Mouse (Mus musculus) stomach, embryonic 16.5 days (tissue): ENCODE results near the gene Zfp692. TPM values are rescaled to one million over a fixed set of nuclear protein-coding genes. Genes with fewer than 3 reads are reported as not detected.
A peak's percentile ranks its signal among the peaks of the same experiment; 100 is the strongest.
"Not testable (repeated sequence)": the region's sequence is repeated elsewhere in the genome, so short reads cannot be mapped to it uniquely, and the experiment has no call there.

ENCODE experiments used
- ATAC-seq: fragments of 200-750 bp; cut with Nextera tagmentation; 2 replicates; pipeline ENCODE4 v1.8.0; 2017; ENCODE audit warnings: moderate number of reproducible peaks, moderate TSS enrichment; ENCODE audit not compliant: insufficient read depth, low FRiP score
- H3K27ac ChIP-seq: fragments of 300-500 bp; sonication (generic); 2 replicates; pipeline ENCODE4 v1.5.1; 2014; ENCODE audit warnings: low read length
- H3K27me3 ChIP-seq: fragments of 300-500 bp; sonication (generic); 2 replicates; pipeline ENCODE4 v1.6.1; 2014; ENCODE audit warnings: low read length, control low read depth, mixed read lengths; ENCODE audit not compliant: control insufficient read depth, insufficient read depth
- H3K36me3 ChIP-seq: fragments of 300-500 bp; sonication (generic); 2 replicates; pipeline ENCODE4 v1.6.1; 2014; ENCODE audit warnings: low read length; ENCODE audit not compliant: control insufficient read depth, insufficient read depth
- H3K4me1 ChIP-seq: fragments of 300-500 bp; sonication (generic); 2 replicates; pipeline ENCODE4 v1.6.1; 2014; ENCODE audit warnings: low read length, control low read depth, mixed read lengths; ENCODE audit not compliant: control insufficient read depth, insufficient read depth
- H3K4me2 ChIP-seq: fragments of 300-500 bp; sonication (generic); 2 replicates; pipeline ENCODE4 v1.6.1; 2014; ENCODE audit warnings: low read depth, low read length, mixed read lengths
- H3K4me3 ChIP-seq: fragments of 300-500 bp; sonication (generic); replicated peaks from 2 replicates; pipeline ENCODE4 v1.5.1; 2014; ENCODE audit warnings: mild to moderate bottlenecking, low read length
- H3K9ac ChIP-seq: fragments of 300-500 bp; sonication (generic); 2 replicates; pipeline ENCODE4 v1.6.1; 2014; ENCODE audit warnings: low read length
- H3K9me3 ChIP-seq: fragments of 300-500 bp; sonication (generic); replicated peaks from 2 replicates; pipeline ENCODE4 v1.6.1; 2016; ENCODE audit warnings: low read length, control low read depth; ENCODE audit not compliant: control insufficient read depth
- WGBS: fragments of 180-500 bp; shearing (Covaris S2); extraction: QIAGEN DNeasy Blood & Tissue Kit; methylation state at CpG from one replicate; pipeline ENCODE4 v1.1.7; 2014; 5-methylcytosine and 5-hydroxymethylcytosine counted together
- polyA plus RNA-seq: library from polyadenylated mRNA; unstranded; fragments of >200 nt; fragmentation: Nextera tagmentation; extraction: Ambion mirVana; gene quantifications from 2 replicates; pipeline ENCODE4 v1.2.1, GENCODE M21; 2015

The Zfp692 gene
- polyA plus RNA-seq, 1 experiment from 2014 or later: 28.8 TPM

- no peaks in the 10 kb centered on the region for H3K9me3 ChIP-seq
- peak overlapping the region; percentile 96 for H3K27ac ChIP-seq
- H3K4me2 ChIP-seq: peak overlapping the region; percentile 63
- no peaks in the 10 kb centered on the region for H3K27me3 ChIP-seq
- peak; percentile 49 for ATAC-seq
- no peaks in the 10 kb centered on the region for H3K36me3 ChIP-seq
- peak overlapping the region; percentile 69 for H3K9ac ChIP-seq
- H3K4me1 ChIP-seq: peaks cover 5% of the 10 kb centered on the region
- H3K4me3 ChIP-seq: peak overlapping the region; percentile 71
- under 1% methylated on average over 26 of the region's 26 CpGs for WGBS
Observed at GRCm38 (mm10) chr11:58302774-58303445, 4.0 kb upstream of the Zfp692 start.

- Histone ChIP-seq H3K4me3 (peak overlapping the region; percentile 7; the same call in 1 of the 2 replicates), H3K27me3 (no peaks in the 10 kb centered on the region), H3K4me2 (peak overlapping the region; percentile 63), H3K4me1 (peaks cover 8% of the 10 kb centered on the region), H3K36me3 (no peaks in the 10 kb centered on the region), H3K9me3 (no peaks in the 10 kb centered on the region), H3K27ac (no peak overlapping the region), H3K9ac (peak overlapping the region; percentile 16; the same call in 1 of the 2 replicates)
- ATAC-seq: no peak
- WGBS: 21% methylated on average over 7 of the region's 7 CpGs
Observed at GRCm38 (mm10) chr11:58303594-58303993, 3.3 kb upstream of the Zfp692 start.

- ATAC-seq, H3K36me3 ChIP-seq, H3K4me2 ChIP-seq, H3K4me3 ChIP-seq, H3K9ac ChIP-seq, H3K9me3 ChIP-seq, H3K4me1 ChIP-seq, H3K27me3 ChIP-seq, H3K27ac ChIP-seq: not testable (repeated sequence)
- WGBS: 89% methylated on average over 8 of the region's 8 CpGs
Observed at GRCm38 (mm10) chr11:58305299-58305698, 1.6 kb upstream of the Zfp692 start.

GRCm38 (mm10) chr11:58307411-58308080 is 677 bp downstream of the Zfp692 start:
- H3K9ac ChIP-seq: peak overlapping the region; percentile 82
- peak overlapping the region; percentile 62 for H3K4me3 ChIP-seq
- no peaks in the 10 kb centered on the region for H3K9me3 ChIP-seq
- peaks cover 8% of the 10 kb centered on the region for H3K4me1 ChIP-seq
- no peaks in the 10 kb centered on the region for H3K27me3 ChIP-seq
- peak overlapping the region; percentile 97 for H3K4me2 ChIP-seq
- H3K36me3 ChIP-seq: no peaks in the 10 kb centered on the region
- under 1% methylated on average over 42 of the region's 42 CpGs for WGBS
- ATAC-seq: peak; percentile 85
- H3K27ac ChIP-seq: peak overlapping the region; percentile 90

GRCm38 (mm10) chr11:58308661-58309060 is 1.8 kb downstream of the Zfp692 start:
- no peak overlapping the region for H3K4me2 ChIP-seq

GRCm38 (mm10) chr11:58314069-58314468 is 7.2 kb downstream of the Zfp692 start:
- Histone ChIP-seq H3K27me3 (no peaks in the 10 kb centered on the region), H3K9me3 (0 out of 2 replicates have a peak, but pooled peaks cover 4% of the 10 kb centered on the region), H3K36me3 (no peaks in the 10 kb centered on the region), H3K27ac (no peak overlapping the region), H3K9ac (no peak overlapping the region), H3K4me2 (no peak overlapping the region), H3K4me3 (no peak overlapping the region), H3K4me1 (no peaks in the 10 kb centered on the region)
- ATAC-seq: no peak
- WGBS: 78% methylated on average over 6 of the region's 6 CpGs

More at GRCm38 (mm10) chr11:58308661-58309060, 1.8 kb downstream of the Zfp692 start:
- Histone ChIP-seq H3K9ac (no peak overlapping the region), H3K9me3 (no peaks in the 10 kb centered on the region), H3K4me1 (peaks cover 5% of the 10 kb centered on the region), H3K27ac (no peak overlapping the region; the same call in 1 of the 2 replicates), H3K36me3 (no peaks in the 10 kb centered on the region), H3K4me3 (no peak overlapping the region), H3K27me3 (no peaks in the 10 kb centered on the region)
- ATAC-seq: no peak
- 92% methylated on average over 9 of the region's 9 CpGs for WGBS

- Histone ChIP-seq H3K27me3 (no peaks in the 10 kb centered on the region), H3K4me2 (no peak overlapping the region), H3K36me3 (no peaks in the 10 kb centered on the region), H3K9ac (no peak overlapping the region), H3K27ac (no peak overlapping the region), H3K4me1 (no peaks in the 10 kb centered on the region), H3K9me3 (0 out of 2 replicates have a peak, but pooled peaks cover 4% of the 10 kb centered on the region), H3K4me3 (no peak overlapping the region)
- ATAC-seq: no peak
- WGBS: 90% methylated on average over 5 of the region's 5 CpGs
Observed at GRCm38 (mm10) chr11:58315536-58316168, 8.8 kb downstream of the Zfp692 start.

- ATAC-seq: no peak
- Histone ChIP-seq H3K9ac (no peak overlapping the region), H3K9me3 (0 out of 2 replicates have a peak, but pooled peaks cover 4% of the 10 kb centered on the region), H3K4me2 (no peak overlapping the region), H3K27me3 (no peaks in the 10 kb centered on the region), H3K4me1 (no peaks in the 10 kb centered on the region; the same call in 1 of the 2 replicates), H3K36me3 (no peaks in the 10 kb centered on the region), H3K4me3 (no peak overlapping the region), H3K27ac (no peak overlapping the region)
- WGBS: 83% methylated on average over 17 of the region's 17 CpGs
Observed at GRCm38 (mm10) chr11:58316344-58316743, 9.5 kb downstream of the Zfp692 start.
